Mouse (Mus musculus) liver, postnatal 0 days (tissue): ENCODE results near the gene Nucks1.

Experiments
- CTCF ChIP-seq: sonication (generic); IDR thresholded peaks from 2 replicates; pipeline ENCODE4 v1.5.1; 2016; ENCODE audit warnings: antibody characterized with exemption, low read depth
- EP300 ChIP-seq: IDR thresholded peaks from 2 replicates; pipeline ENCODE4 v1.6.1; 2016; ENCODE audit warnings: antibody characterized with exemption, low read depth, mild to moderate bottlenecking

- TF ChIP-seq CTCF (no peak), EP300 (no peak)
Observed at GRCm38 (mm10) chr1:131972498-131973334, 62.4 kb downstream of the Nucks1 start.
